In the genomic region with DNA sequence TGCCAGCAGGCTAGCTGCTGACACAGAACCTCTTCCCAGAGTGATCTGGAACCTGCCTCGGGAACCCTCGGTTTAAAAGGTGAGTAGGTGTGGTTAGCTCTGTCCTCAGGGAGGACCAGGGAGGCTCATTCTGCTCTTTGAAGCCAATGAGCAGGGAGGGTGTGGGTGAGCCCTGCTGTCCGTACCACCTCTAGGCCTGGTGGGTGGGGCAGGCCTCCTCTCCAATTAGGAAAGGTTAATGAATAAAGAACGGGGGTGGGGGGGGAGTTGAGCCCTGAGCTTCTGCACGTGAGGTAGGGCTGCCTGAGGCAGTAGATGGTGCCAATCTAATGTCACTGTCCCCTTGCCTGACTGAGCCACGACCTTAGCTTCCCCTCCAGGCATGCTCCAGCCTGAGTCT, we compare ENCODE assay signal across 20 mouse cellular contexts. TPM values are rescaled to one million over a fixed set of nuclear protein-coding genes. Genes with fewer than 3 reads are reported as not detected.
A peak's percentile ranks its signal among the peaks of the same experiment; 100 is the strongest.
DNase-seq lines count a peak whose midpoint lies in the region; ATAC-seq and TF ChIP-seq lines count a peak whose summit lies in the region.
"Had no signal": no experiment of that assay in that cellular context is flagged by ENCODE, and none has a peak within 500 bp of the region (broad histone marks: within the 10 kb centered on the region; RNA-seq: fewer than 3 reads in every experiment).

No protein-coding gene starts in this region.

- H3K27ac ChIP-seq in heart, embryonic 12.5 days (ENCODE audit: poor library complexity, severe bottlenecking), result no peak overlapping the region
- H3K27ac ChIP-seq in kidney, embryonic 16.5 days (ENCODE audit: low read length), result no peak overlapping the region
- H3K27ac ChIP-seq: forebrain, embryonic 12.5 days; hindbrain, embryonic 12.5 days; limb, embryonic 15.5 days; midbrain, embryonic 15.5 days had no signal

- peaks cover 17% of the 10 kb centered on the region for H3K4me1 ChIP-seq in heart, embryonic 12.5 days (replicated peaks)
- H3K4me1 ChIP-seq in E14TG2a.4 (replicated peaks; ENCODE audit: low read depth, low read length), result peaks cover 51% of the 10 kb centered on the region
- peaks cover 13% of the 10 kb centered on the region for H3K4me1 ChIP-seq in kidney, embryonic 16.5 days (ENCODE audit: insufficient read depth, low read length)
- H3K4me1 ChIP-seq: midbrain, embryonic 15.5 days had no signal

- no peak for TF ChIP-seq CTCF in E14TG2a.4 (conservative IDR thresholded peaks at IDR 0.05; ENCODE audit: low read length)

- H3K36me3 ChIP-seq in heart, embryonic 12.5 days, result peaks cover 61% of the 10 kb centered on the region
- H3K36me3 ChIP-seq in E14TG2a.4 (ENCODE audit: insufficient read depth, low read length), result no peaks in the 10 kb centered on the region
- peaks cover 12% of the 10 kb centered on the region for H3K36me3 ChIP-seq in kidney, embryonic 16.5 days (ENCODE audit: insufficient read depth, low read length)
- H3K36me3 ChIP-seq: forebrain, embryonic 12.5 days; midbrain, embryonic 15.5 days had no signal

- no peaks in the 10 kb centered on the region for H3K9me3 ChIP-seq in heart, embryonic 12.5 days (replicated peaks)
- 0 out of 2 replicates have a peak, but pooled peaks cover 5% of the 10 kb centered on the region for H3K9me3 ChIP-seq in E14TG2a.4 (ENCODE audit: low read length)
- no peaks in the 10 kb centered on the region for H3K9me3 ChIP-seq in kidney, embryonic 16.5 days (ENCODE audit: low read length)
- H3K9me3 ChIP-seq: forebrain, embryonic 12.5 days; hindbrain, embryonic 12.5 days; limb, embryonic 15.5 days; midbrain, embryonic 15.5 days had no signal

- 0 out of 2 replicates have a peak overlapping the region, but pooled peaks have one; percentile 43 for H3K9ac ChIP-seq in heart, embryonic 12.5 days
- H3K9ac ChIP-seq in kidney, embryonic 16.5 days (replicated peaks; ENCODE audit: low read length), result no peak overlapping the region
- H3K9ac ChIP-seq: forebrain, embryonic 12.5 days; hindbrain, embryonic 12.5 days; limb, embryonic 15.5 days; midbrain, embryonic 15.5 days had no signal

- H3K4me3 ChIP-seq in heart, embryonic 12.5 days, result no peak overlapping the region
- H3K4me3 ChIP-seq in E14TG2a.4 (replicated peaks; ENCODE audit: low read length), result peak overlapping the region; percentile 52; the same call in 1 of the 2 replicates
- H3K4me3 ChIP-seq in kidney, embryonic 16.5 days (ENCODE audit: low read length), result no peak overlapping the region
- H3K4me3 ChIP-seq: forebrain, embryonic 12.5 days; hindbrain, embryonic 12.5 days; limb, embryonic 15.5 days; midbrain, embryonic 15.5 days had no signal

- H3K4me2 ChIP-seq in heart, embryonic 12.5 days, result 0 out of 2 replicates have a peak overlapping the region, but pooled peaks have one; percentile 45
- H3K4me2 ChIP-seq in kidney, embryonic 16.5 days (replicated peaks; ENCODE audit: low read depth, low read length), result no peak overlapping the region
- H3K4me2 ChIP-seq: forebrain, embryonic 12.5 days; hindbrain, embryonic 12.5 days; limb, embryonic 15.5 days; midbrain, embryonic 15.5 days had no signal

- WGBS in heart, embryonic 12.5 days, result 37% methylated on average over 6 of the region's 6 CpGs
- 24% methylated on average over 6 of the region's 6 CpGs for WGBS in kidney, embryonic 16.5 days

- H3K27me3 ChIP-seq in heart, embryonic 12.5 days (replicated peaks), result peaks cover 42% of the 10 kb centered on the region
- peaks cover 7% of the 10 kb centered on the region for H3K27me3 ChIP-seq in E14TG2a.4 (ENCODE audit: insufficient read depth, low read length)
- no peaks in the 10 kb centered on the region for H3K27me3 ChIP-seq in kidney, embryonic 16.5 days (ENCODE audit: insufficient read depth, low read length)
- H3K27me3 ChIP-seq: limb, embryonic 15.5 days; midbrain, embryonic 15.5 days had no signal

- intact Hi-C loops in left cerebral cortex, postnatal 4 days (cut with DNase I), result no loop called here

- ATAC-seq in heart, embryonic 12.5 days (ENCODE audit: insufficient number of reproducible peaks, low FRiP score), result no peak
- 0 out of 2 replicates have a peak, but pooled peaks have one; percentile 6 for ATAC-seq in kidney, embryonic 16.5 days (ENCODE audit: low FRiP score, low TSS enrichment)
- ATAC-seq: CD4-positive, CD25-positive, alpha-beta regulatory T cell, adult 4 months; midbrain, embryonic 15.5 days had no signal

- peak; percentile 13 for DNase-seq in cerebellum, adult 11 months
- DNase-seq in cerebellum, adult 9-10 months, result no peak
- DNase-seq in heart, adult 11 months, result no peak
- no peak for DNase-seq in left cerebral cortex, postnatal 4 days
- no peak for DNase-seq in right cerebral cortex, adult 18-20 months
- DNase-seq: embryo, embryonic 11 days; lung, postnatal 10 days; spleen, adult 18-20 months; thymus, adult 18-20 months had no signal

RNA-seq across cellular contexts. Expression of gene Pdk2, which starts 8.2 kb away (rescaled TPM):
- 65.1 and 68.3 TPM in 2 replicates for polyA plus RNA-seq in heart, embryonic 12.5 days (2016; fragmentation: Nextera tagmentation; extraction: Ambion mirVana)
- 72.3 and 85.2 TPM in 2 replicates for polyA plus RNA-seq in kidney, embryonic 16.5 days (2015; fragmentation: Nextera tagmentation; extraction: Ambion mirVana)
- total RNA-seq in left cerebral cortex, postnatal 4 days (2021), result 10 to 100 TPM; 21.4 to 22.2 TPM

RNA-seq across cellular contexts. Expression of gene Samd14, which starts 23.3 kb away (rescaled TPM):
- 14.8 and 16.5 TPM in 2 replicates for polyA plus RNA-seq in heart, embryonic 12.5 days (2016; fragmentation: Nextera tagmentation; extraction: Ambion mirVana)
- polyA plus RNA-seq in kidney, embryonic 16.5 days (2015; fragmentation: Nextera tagmentation; extraction: Ambion mirVana), result 19.2 and 21.2 TPM in 2 replicates
- 100 to 1,000 TPM; 173 to 176 TPM for total RNA-seq in left cerebral cortex, postnatal 4 days (2021)

RNA-seq across cellular contexts. Expression of gene Ppp1r9b, which starts 42.1 kb away (rescaled TPM):
- polyA plus RNA-seq in heart, embryonic 12.5 days (2016; fragmentation: Nextera tagmentation; extraction: Ambion mirVana), result 10.4 and 12.2 TPM in 2 replicates
- 9.9 and 10.7 TPM in 2 replicates for polyA plus RNA-seq in kidney, embryonic 16.5 days (2015; fragmentation: Nextera tagmentation; extraction: Ambion mirVana)
- 100 to 1,000 TPM; 273 to 276 TPM for total RNA-seq in left cerebral cortex, postnatal 4 days (2021)

RNA-seq across cellular contexts. Expression of gene Itga3, which starts 43.7 kb away (rescaled TPM):
- polyA plus RNA-seq in heart, embryonic 12.5 days (2016; fragmentation: Nextera tagmentation; extraction: Ambion mirVana), result 11.8 and 12.1 TPM in 2 replicates
- 25.5 and 25.8 TPM in 2 replicates for polyA plus RNA-seq in kidney, embryonic 16.5 days (2015; fragmentation: Nextera tagmentation; extraction: Ambion mirVana)
- total RNA-seq in left cerebral cortex, postnatal 4 days (2021), result 10 to 100 TPM; 20.3 to 20.5 TPM
- total RNA-seq: MEL had no signal

RNA-seq across cellular contexts. Expression of gene Sgca, which starts 56.8 kb away (rescaled TPM):
- polyA plus RNA-seq in heart, embryonic 12.5 days (2016; fragmentation: Nextera tagmentation; extraction: Ambion mirVana), result 20.6 and 26.6 TPM in 2 replicates
- polyA plus RNA-seq in kidney, embryonic 16.5 days (2015; fragmentation: Nextera tagmentation; extraction: Ambion mirVana), result 0.19 and 0.71 TPM in 2 replicates
- total RNA-seq in left cerebral cortex, postnatal 4 days (2021), result not detected
- total RNA-seq: megakaryocyte, adult 5-6 weeks; MEL had no signal
- polyA plus RNA-seq: CD4-positive, CD25-positive, alpha-beta regulatory T cell, adult 4 months; forebrain, embryonic 12.5 days; intestine, embryonic 14.5 days; midbrain, embryonic 15.5 days had no signal
